Mouse (Mus musculus) layer of hippocampus, postnatal 25 days (tissue): Measurements from ENCODE around the gene E2f4. TPM values are rescaled to one million over a fixed set of nuclear protein-coding genes. Genes with fewer than 3 reads are reported as not detected.

ENCODE experiments used
- DNase-seq, 2 experiments: peaks; one replicate each; pipeline ENCODE4 v3.0.0; 2022; ENCODE audit warnings: mixed read lengths in 2 of 2, low spot score in 1 of 2; ENCODE audit errors: extremely low spot score in 1 of 2
- microRNA-seq, 2 experiments: library from miRNA; unstranded; fragments of <30 nt; microRNA quantifications; one replicate each; pipeline ENCODE4 v1.2.0; 2021
- total RNA-seq, 2 experiments: library from RNA; stranded (reverse); gene quantifications; 2 replicates each; pipeline ENCODE4 v1.2.3; 2021

E2f4 gene
- total RNA-seq, 2 experiments from 2014 or later: 31.4 to 34.7 TPM

GRCm38 (mm10) chr8:105342768-105343167, 45.3 kb downstream of the E2f4 start:
- no peak for DNase-seq

- no peak for DNase-seq
Measured at GRCm38 (mm10) chr8:105343791-105344574, 46.5 kb downstream of the E2f4 start.

GRCm38 (mm10) chr8:105345061-105345975, 47.9 kb downstream of the E2f4 start:
- DNase-seq: no peak

- no peak for DNase-seq
Measured at GRCm38 (mm10) chr8:105346611-105347427, 49.4 kb downstream of the E2f4 start.

GRCm38 (mm10) chr8:105347428-105348221, 50.2 kb downstream of the E2f4 start, which contains the start of gene Fhod1:
Gene Fhod1 (minus strand): TSS chr8:105347953.
- peak; percentile 52 to 63 for DNase-seq

GRCm38 (mm10) chr8:105348450-105349095, 51.1 kb downstream of the E2f4 start, which contains the start of gene Slc9a5:
Gene Slc9a5 (plus strand): TSS chr8:105348843.
- DNase-seq: peak in 1 of 2 experiments; percentile 34

- DNase-seq: peak in 1 of 2 experiments; percentile 36
Measured at GRCm38 (mm10) chr8:105349096-105349771, 51.8 kb downstream of the E2f4 start.

- DNase-seq: no peak
Measured at GRCm38 (mm10) chr8:105350186-105350585, 52.7 kb downstream of the E2f4 start.

- DNase-seq: no peak
Measured at GRCm38 (mm10) chr8:105353583-105354135, 56.2 kb downstream of the E2f4 start.

- DNase-seq: no peak
Measured at GRCm38 (mm10) chr8:105354549-105354948, 57.1 kb downstream of the E2f4 start.

Small RNAs within 50 kb of the gene (microRNA-seq; reads per million reads assigned to microRNA genes)
- gene Gm27320 (0 reads per million in 2 experiments), gene Mir328 (10,246 to 11,644 reads per million in 2 experiments)

Other genes starting within 250 kb of the E2f4 start
- not detected for gene Ces3a, start 249.1 kb upstream of the E2f4 start, total RNA-seq
- gene Ces3b, start 213.9 kb upstream of the E2f4 start, total RNA-seq: not detected
- gene Ces4a, start 165.9 kb upstream of the E2f4 start, total RNA-seq: not detected
- 10 to 100 TPM; 22.0 to 22.1 TPM for gene Cbfb, start 127.0 kb upstream of the E2f4 start, total RNA-seq
- gene D230025D16Rik, start 72.5 kb upstream of the E2f4 start, total RNA-seq: 10 to 100 TPM; 35.4 to 36.4 TPM
- gene B3gnt9, start 42.5 kb upstream of the E2f4 start, total RNA-seq: 1 to 10 TPM; 4.0 to 4.4 TPM
- 10 to 100 TPM in 1 of 2 experiments, 1 to 10 TPM in 1; 4.6 to 10.9 TPM for gene Tradd, start 33.1 kb upstream of the E2f4 start, total RNA-seq
- under 1 TPM; 0.69 to 0.94 TPM for gene Fbxl8, start 33.0 kb upstream of the E2f4 start, total RNA-seq
- gene Hsf4, start 27.9 kb upstream of the E2f4 start, total RNA-seq: 1 to 10 TPM; 4.1 to 5.0 TPM
- 1 to 10 TPM; 6.8 to 7.8 TPM for gene Nol3, start 21.5 kb upstream of the E2f4 start, total RNA-seq
- 10 to 100 TPM; 21.7 to 24.4 TPM for gene 4931428F04Rik, start 7.8 kb upstream of the E2f4 start, total RNA-seq
- gene Exoc3l, start 1.6 kb upstream of the E2f4 start, total RNA-seq: 1 to 10 TPM in 1 of 2 experiments, under 1 TPM in 1; 0.98 to 1.3 TPM
- under 1 TPM; 0.61 to 0.64 TPM for gene Elmo3, start 7.9 kb downstream of the E2f4 start, total RNA-seq
- 1 to 10 TPM; 4.0 to 9.2 TPM for gene Lrrc29, start 28.6 kb downstream of the E2f4 start, total RNA-seq
- gene Tmem208, start 28.7 kb downstream of the E2f4 start, total RNA-seq: 10 to 100 TPM; 40.7 to 45.2 TPM
- gene Fhod1, start 50.3 kb downstream of the E2f4 start, total RNA-seq: 1 to 10 TPM; 1.7 to 2.8 TPM
- gene Slc9a5, start 51.2 kb downstream of the E2f4 start, total RNA-seq: 10 to 100 TPM; 12.5 to 13.4 TPM
- gene Plekhg4, start 75.6 kb downstream of the E2f4 start, total RNA-seq: 1 to 10 TPM in 1 of 2 experiments, under 1 TPM in 1; 0.49 to 1.1 TPM
- gene Kctd19, start 115.8 kb downstream of the E2f4 start, total RNA-seq: not detected
- gene Lrrc36, start 115.9 kb downstream of the E2f4 start, total RNA-seq: under 1 TPM; 0.34 to 0.59 TPM
- 10 to 100 TPM; 26.7 to 33.7 TPM for gene Tppp3, start 173.9 kb downstream of the E2f4 start, total RNA-seq
- gene Zdhhc1, start 199.2 kb downstream of the E2f4 start, total RNA-seq: 10 to 100 TPM; 27.6 to 34.0 TPM
- gene Hsd11b2, start 221.1 kb downstream of the E2f4 start, total RNA-seq: under 1 TPM in 1 of 2 experiments, not detected in 1; 0.15 TPM